Mouse (Mus musculus) thymus, adult 2 months (tissue): ENCODE measurements around the gene Syt5.

Experiments used
- CTCF ChIP-seq: fragments of 200-500 bp; IDR thresholded peaks from 2 replicates; pipeline ENCODE4 v1.5.1; 2012; ENCODE audit warnings: mild to moderate bottlenecking, control low read depth, low read length, moderate library complexity, borderline replicate concordance; ENCODE audit not compliant: control insufficient read depth, poor library complexity, insufficient read depth; ENCODE audit errors: extremely low read depth
- POLR2A ChIP-seq: fragments of 200-500 bp; IDR thresholded peaks from 2 replicates; pipeline ENCODE4 v1.6.1; 2012; ENCODE audit warnings: mild to moderate bottlenecking, low read length, control low read depth, moderate library complexity; ENCODE audit not compliant: control insufficient read depth, poor library complexity, insufficient read depth; ENCODE audit errors: extremely low read depth

GRCm38 (mm10) chr7:4532005-4532729 is 15.2 kb downstream of the Syt5 start, which contains the start of gene Dnaaf3:
- TF ChIP-seq POLR2A (no peak), CTCF (no peak)
